Mouse (Mus musculus) hindbrain, embryonic 10.5 days (tissue): ENCODE measurements around the gene Xpnpep1. TPM values are rescaled to one million over a fixed set of nuclear protein-coding genes. Genes with fewer than 3 reads are reported as not detected.

ENCODE experiments used
- DNase-seq: peaks from one replicate; pipeline ENCODE4 v3.0.0-alpha.2; 2017; ENCODE audit warnings: low spot score
- H3K27ac ChIP-seq: fragments of 300-500 bp; sonication (generic); 2 replicates; pipeline ENCODE4 v1.5.1; 2016; ENCODE audit warnings: mild to moderate bottlenecking, moderate library complexity
- H3K27me3 ChIP-seq: fragments of 300-500 bp; sonication (generic); 2 replicates; pipeline ENCODE4 v1.6.1; 2016; ENCODE audit warnings: mild to moderate bottlenecking; ENCODE audit not compliant: poor library complexity, insufficient read depth, severe bottlenecking
- H3K36me3 ChIP-seq: fragments of 300-500 bp; sonication (generic); 2 replicates; pipeline ENCODE4 v1.6.1; 2016; ENCODE audit warnings: mild to moderate bottlenecking, moderate library complexity
- H3K4me1 ChIP-seq: fragments of 300-500 bp; sonication (generic); replicated peaks from 2 replicates; pipeline ENCODE4 v1.6.1; 2016; ENCODE audit warnings: mild to moderate bottlenecking
- H3K4me3 ChIP-seq: fragments of 300-500 bp; sonication (generic); 2 replicates; pipeline ENCODE4 v1.5.1; 2016; ENCODE audit warnings: mild to moderate bottlenecking, moderate library complexity
- H3K9me3 ChIP-seq: fragments of 300-500 bp; sonication (generic); 2 replicates; pipeline ENCODE4 v1.6.1; 2016; ENCODE audit warnings: mild to moderate bottlenecking, moderate library complexity
- WGBS: fragments of 180-500 bp; shearing (Covaris S2); methylation state at CpG from one replicate; pipeline ENCODE4 v1.1.7; 2016; 5-methylcytosine and 5-hydroxymethylcytosine counted together
- polyA plus RNA-seq: library from polyadenylated mRNA; unstranded; fragments of >200 nt; fragmentation: Nextera tagmentation; extraction: Ambion mirVana; gene quantifications from 2 replicates; pipeline ENCODE4 v1.2.1, GENCODE M21; 2016

Xpnpep1 gene
- 153 and 156 TPM in 2 replicates for polyA plus RNA-seq

DNA sequence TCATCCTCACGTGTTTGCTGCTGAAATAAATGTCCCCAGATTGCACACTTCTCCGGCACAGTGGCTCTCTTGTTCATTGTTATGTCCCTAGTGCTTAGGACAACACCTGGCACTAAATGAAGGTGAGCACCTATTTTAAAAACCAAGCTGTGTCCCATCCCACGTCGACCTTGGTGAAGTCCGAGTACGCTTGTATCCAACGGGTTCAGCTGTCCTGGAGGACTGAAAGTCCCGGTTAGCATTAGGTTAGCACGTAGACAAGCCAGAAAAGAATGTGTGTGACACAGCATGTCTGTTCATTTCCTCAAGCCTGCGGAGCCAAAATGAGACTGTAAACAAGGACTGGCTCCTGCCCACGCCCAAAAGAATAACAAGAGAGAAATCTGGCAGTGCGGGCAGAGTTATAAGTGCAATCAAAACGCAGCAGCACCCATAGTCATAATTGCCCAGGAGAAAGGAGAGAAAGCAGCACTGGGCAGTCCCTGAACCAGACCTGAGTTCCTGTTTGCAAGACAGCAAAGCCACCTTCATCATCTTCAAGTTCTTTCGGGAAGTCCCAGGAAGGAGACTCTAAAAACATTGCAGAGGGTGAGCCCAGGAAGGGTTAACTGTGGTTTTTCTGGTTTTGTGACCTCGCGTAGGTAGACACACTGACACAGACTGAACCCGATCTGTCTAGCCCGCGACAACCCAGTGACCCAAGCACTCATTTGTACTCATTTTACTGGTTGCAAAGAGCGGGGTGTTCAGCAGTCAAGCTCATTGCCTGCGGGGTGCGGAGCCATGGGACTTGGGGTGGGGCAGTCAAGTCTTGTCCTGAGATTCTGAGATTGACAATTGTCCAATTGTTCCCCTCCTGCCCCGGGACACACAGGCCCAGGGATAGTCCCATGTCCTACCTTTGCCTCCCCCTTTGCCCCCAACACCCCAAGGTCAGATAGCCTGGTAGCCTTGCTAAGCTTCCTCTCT, at the start of gene Xpnpep1:
Gene Xpnpep1, minus strand, starts transcription at position 51 of the 969 bp plus-strand sequence.
- Histone ChIP-seq H3K27me3 (no peaks in the 10 kb centered on the region), H3K9me3 (no peaks in the 10 kb centered on the region), H3K36me3 (no peaks in the 10 kb centered on the region), H3K27ac (peak within 1 kb of the TSS; percentile 95), H3K4me1 (peaks cover 23% of the 10 kb centered on the region), H3K4me3 (peak within 1 kb of the TSS; percentile 86)
- 85% methylated on average over 23 of the region's 23 CpGs for WGBS
- DNase-seq: no peak

GRCm38 (mm10) chr19:53087268-53088143, 47.5 kb upstream of the Xpnpep1 start:
- peak overlapping the region; percentile 76 for H3K27ac ChIP-seq
- H3K27me3 ChIP-seq: no peaks in the 10 kb centered on the region
- peak overlapping the region; percentile 23 for H3K4me3 ChIP-seq
- WGBS: 26% methylated on average over 25 of the region's 25 CpGs
- H3K36me3 ChIP-seq: 0 out of 2 replicates have a peak, but pooled peaks cover 3% of the 10 kb centered on the region
- peak; percentile 44 for DNase-seq
- peaks cover 4% of the 10 kb centered on the region; the same call in 1 of the 2 replicates for H3K9me3 ChIP-seq
- H3K4me1 ChIP-seq: peaks cover 36% of the 10 kb centered on the region

GRCm38 (mm10) chr19:53086861-53087260, 46.8 kb upstream of the Xpnpep1 start:
- Histone ChIP-seq H3K4me1 (peaks cover 30% of the 10 kb centered on the region), H3K4me3 (peak overlapping the region; percentile 23; the same call in 1 of the 2 replicates), H3K9me3 (peaks cover 4% of the 10 kb centered on the region; the same call in 1 of the 2 replicates), H3K27ac (peak overlapping the region; percentile 76), H3K36me3 (0 out of 2 replicates have a peak, but pooled peaks cover 3% of the 10 kb centered on the region), H3K27me3 (no peaks in the 10 kb centered on the region)
- no peak for DNase-seq
- 50% methylated on average over 12 of the region's 12 CpGs for WGBS

DNA sequence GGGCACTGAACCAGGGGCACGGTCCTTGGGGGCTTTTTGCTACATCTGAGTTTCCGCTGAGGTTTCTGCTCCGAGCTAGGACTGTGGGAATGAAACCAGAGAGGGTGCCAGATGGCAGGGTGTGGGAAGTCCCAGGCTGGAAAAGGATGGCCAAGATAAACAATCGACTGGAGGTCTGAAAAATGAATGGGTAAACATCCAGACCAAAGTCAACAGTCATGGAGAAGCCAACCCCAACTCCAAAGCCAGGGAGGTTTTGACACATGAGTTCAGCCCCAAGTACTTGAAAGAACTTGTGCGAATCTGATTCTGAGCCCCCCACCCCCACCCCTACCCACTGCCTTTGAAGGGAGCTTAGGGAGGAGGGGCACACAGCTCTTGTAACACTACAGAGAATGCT, 44.7 kb upstream of the Xpnpep1 start:
- H3K4me3 ChIP-seq: no peak overlapping the region
- peak; percentile 46 for DNase-seq
- H3K4me1 ChIP-seq: peaks cover 33% of the 10 kb centered on the region
- peaks cover 4% of the 10 kb centered on the region; the same call in 1 of the 2 replicates for H3K9me3 ChIP-seq
- H3K27me3 ChIP-seq: no peaks in the 10 kb centered on the region
- H3K27ac ChIP-seq: no peak overlapping the region
- 0 out of 2 replicates have a peak, but pooled peaks cover 3% of the 10 kb centered on the region for H3K36me3 ChIP-seq
- 58% methylated on average over 5 of the region's 5 CpGs for WGBS

DNA sequence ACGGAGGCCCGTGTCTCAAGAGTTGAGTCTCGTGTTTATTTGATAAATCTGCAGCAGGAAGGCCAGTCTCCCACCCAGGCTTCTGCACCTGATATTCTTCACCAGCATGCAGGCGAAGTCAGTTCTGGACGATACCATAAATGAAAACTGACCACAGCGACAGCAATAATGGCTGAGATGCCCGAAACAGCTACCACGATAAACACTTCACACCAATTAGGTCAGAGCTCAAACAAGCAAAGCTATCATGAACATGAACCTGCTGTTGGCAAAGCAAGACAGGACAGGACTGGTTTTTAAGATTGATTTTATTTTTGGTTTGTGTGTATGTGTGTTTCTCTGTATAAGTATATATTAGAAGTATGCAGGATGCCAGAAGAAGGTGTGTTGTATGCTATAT, 42.8 kb upstream of the Xpnpep1 start:
- H3K27ac ChIP-seq: no peak overlapping the region
- H3K27me3 ChIP-seq: no peaks in the 10 kb centered on the region
- WGBS: 93% methylated on average over 8 of the region's 8 CpGs
- no peak overlapping the region for H3K4me3 ChIP-seq
- peaks cover 36% of the 10 kb centered on the region for H3K4me1 ChIP-seq
- H3K9me3 ChIP-seq: peaks cover 4% of the 10 kb centered on the region; the same call in 1 of the 2 replicates
- 0 out of 2 replicates have a peak, but pooled peaks cover 3% of the 10 kb centered on the region for H3K36me3 ChIP-seq
- DNase-seq: no peak

DNA sequence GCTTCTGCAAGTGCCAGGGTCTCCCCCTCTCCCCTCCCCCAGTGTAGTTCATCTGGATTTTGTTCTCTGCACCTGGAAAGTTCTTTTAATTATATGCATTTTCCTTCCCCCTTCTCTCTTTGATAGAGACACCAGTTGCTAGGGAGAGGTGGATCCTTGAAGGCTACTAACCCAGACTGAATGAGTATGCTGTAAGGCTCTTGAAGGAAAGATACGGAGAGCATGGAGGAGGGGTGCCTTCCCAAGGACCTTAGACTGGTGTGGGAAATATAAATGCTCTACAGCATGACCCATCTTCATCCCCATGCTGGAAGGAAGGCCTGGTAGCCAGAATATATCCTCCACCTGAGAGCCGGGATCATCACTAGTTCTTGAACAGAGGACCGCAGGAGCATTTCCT, 41.3 kb upstream of the Xpnpep1 start:
- no peak overlapping the region for H3K4me3 ChIP-seq
- H3K27me3 ChIP-seq: no peaks in the 10 kb centered on the region
- peak overlapping the region; percentile 3; the same call in 1 of the 2 replicates for H3K27ac ChIP-seq
- H3K9me3 ChIP-seq: peaks cover 4% of the 10 kb centered on the region; the same call in 1 of the 2 replicates
- 0 out of 2 replicates have a peak, but pooled peaks cover 3% of the 10 kb centered on the region for H3K36me3 ChIP-seq
- no peak for DNase-seq
- WGBS: 81% methylated on average over 3 of the region's 3 CpGs
- peaks cover 24% of the 10 kb centered on the region for H3K4me1 ChIP-seq

DNA sequence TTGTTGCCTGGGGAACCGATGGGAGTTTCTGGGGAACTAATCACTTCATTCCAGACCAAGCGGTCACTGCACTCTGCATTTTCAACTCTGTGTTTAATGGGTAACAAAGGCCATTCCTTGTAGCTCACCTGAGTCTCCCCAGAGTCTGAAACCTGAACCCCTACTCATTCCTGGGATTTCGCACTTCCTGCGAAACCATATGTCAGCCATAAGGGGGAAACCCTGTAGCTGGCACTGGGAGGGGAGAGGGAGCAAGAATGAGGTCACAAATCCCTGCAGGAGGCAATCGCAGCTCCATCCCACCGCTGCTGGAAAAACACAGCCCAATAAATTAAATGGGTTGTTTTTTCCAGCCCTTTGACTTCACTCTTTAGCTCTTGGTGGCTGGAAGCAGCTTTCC, 40.9 kb upstream of the Xpnpep1 start:
- whole genome bisulfite sequencing: 32% methylated on average over 6 of the region's 6 CpGs
- Histone ChIP-seq H3K27me3 (no peaks in the 10 kb centered on the region), H3K9me3 (peaks cover 4% of the 10 kb centered on the region; the same call in 1 of the 2 replicates), H3K4me1 (peaks cover 24% of the 10 kb centered on the region), H3K4me3 (no peak overlapping the region), H3K36me3 (0 out of 2 replicates have a peak, but pooled peaks cover 3% of the 10 kb centered on the region), H3K27ac (peak overlapping the region; percentile 3; the same call in 1 of the 2 replicates)
- peak; percentile 37 for DNase-seq

DNA sequence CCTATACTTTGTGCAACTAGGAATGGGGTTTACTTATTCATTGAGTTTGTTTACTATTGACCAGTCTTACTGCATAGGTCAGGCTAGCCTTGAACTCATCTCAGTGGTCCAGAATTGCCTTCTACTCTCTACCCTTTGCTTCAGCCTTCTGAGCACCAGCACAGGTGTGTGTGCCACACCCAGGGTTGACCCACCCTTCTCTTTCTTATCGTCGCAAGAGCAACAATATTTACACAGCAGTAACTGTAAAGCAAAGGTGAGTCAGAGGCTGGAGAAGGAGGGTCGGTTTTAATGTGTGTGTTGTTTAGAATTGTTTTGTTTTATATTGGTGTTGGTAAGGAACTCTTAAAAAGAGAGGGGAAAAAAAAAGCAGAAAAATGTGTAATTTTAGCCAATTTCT, 40.5 kb upstream of the Xpnpep1 start:
- Histone ChIP-seq H3K9me3 (peaks cover 4% of the 10 kb centered on the region; the same call in 1 of the 2 replicates), H3K27me3 (no peaks in the 10 kb centered on the region), H3K4me1 (peaks cover 24% of the 10 kb centered on the region), H3K36me3 (0 out of 2 replicates have a peak, but pooled peaks cover 3% of the 10 kb centered on the region), H3K4me3 (no peak overlapping the region), H3K27ac (no peak overlapping the region)
- no peak for DNase-seq
- WGBS: 75% methylated on average over 3 of the region's 3 CpGs

DNA sequence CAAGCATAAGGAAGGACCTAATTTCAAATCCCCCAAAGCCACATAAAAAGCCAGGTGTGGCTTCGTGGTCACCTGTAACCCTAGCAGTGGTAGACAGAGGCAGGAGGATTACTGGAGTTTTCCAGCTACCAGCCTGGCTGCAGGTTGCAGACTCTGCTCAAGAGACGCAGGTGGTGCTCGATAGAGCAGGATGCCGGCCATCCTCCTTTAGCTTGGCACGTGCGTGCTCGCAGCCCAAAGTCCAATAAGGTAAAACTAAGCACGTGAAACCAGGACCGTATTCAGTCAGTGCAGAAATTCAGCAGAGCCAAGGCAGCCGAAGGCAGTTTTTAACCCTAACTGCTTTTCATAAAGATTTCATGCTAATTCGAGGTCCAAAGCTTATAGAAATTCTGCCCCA, 40.0 kb upstream of the Xpnpep1 start:
- Histone ChIP-seq H3K4me3 (no peak overlapping the region), H3K36me3 (0 out of 2 replicates have a peak, but pooled peaks cover 3% of the 10 kb centered on the region), H3K27me3 (no peaks in the 10 kb centered on the region), H3K27ac (no peak overlapping the region), H3K4me1 (peaks cover 24% of the 10 kb centered on the region), H3K9me3 (peaks cover 4% of the 10 kb centered on the region; the same call in 1 of the 2 replicates)
- no peak for DNase-seq
- WGBS: 90% methylated on average over 11 of the region's 11 CpGs

DNA sequence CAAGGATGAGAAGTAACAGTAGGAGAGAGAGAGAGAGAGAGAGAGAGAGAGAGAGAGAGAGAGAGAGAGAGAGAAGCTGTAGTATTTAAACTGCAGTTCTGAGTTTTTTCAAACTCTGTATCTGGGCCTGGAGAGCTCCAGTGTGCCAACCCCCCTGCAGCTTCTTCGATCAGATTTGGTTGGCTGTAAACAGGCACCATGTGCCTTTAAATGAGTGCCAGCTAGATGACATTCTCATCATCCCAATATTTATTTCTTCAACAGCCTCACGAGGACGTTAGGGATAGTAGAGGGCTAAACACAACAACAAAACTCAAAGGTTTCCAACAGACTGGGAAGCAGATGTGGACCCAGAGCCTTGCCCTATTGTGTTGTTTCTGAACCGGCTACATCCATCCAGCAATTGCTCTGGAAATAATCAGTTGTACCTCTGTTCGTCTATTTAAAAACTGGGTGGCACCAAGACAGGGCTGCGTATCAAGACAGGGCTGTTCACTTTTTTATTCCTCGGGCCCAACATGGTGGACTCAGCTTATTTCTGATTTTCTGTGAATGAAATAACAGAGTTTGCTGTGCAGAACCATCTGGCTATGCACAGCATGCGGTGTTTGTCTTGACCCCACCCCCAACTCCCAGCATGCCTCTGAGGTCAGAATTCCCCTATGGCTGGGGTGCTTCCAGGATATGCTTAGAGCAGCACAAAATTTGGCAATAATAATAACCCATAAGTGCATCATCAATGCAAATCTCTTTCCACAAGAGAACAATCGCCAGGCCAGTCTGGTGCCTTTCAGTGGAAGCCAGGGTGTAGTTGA, 38.5 kb upstream of the Xpnpep1 start:
- no peak for DNase-seq
- Histone ChIP-seq H3K9me3 (no peaks in the 10 kb centered on the region), H3K27ac (no peak overlapping the region), H3K4me1 (peaks cover 20% of the 10 kb centered on the region), H3K4me3 (no peak overlapping the region), H3K36me3 (no peaks in the 10 kb centered on the region), H3K27me3 (no peaks in the 10 kb centered on the region)
- 75% methylated on average over 9 of the region's 9 CpGs for WGBS

- peaks cover 21% of the 10 kb centered on the region for H3K4me1 ChIP-seq
- 88% methylated on average over 5 of the region's 5 CpGs for WGBS
- H3K4me3 ChIP-seq: no peak overlapping the region
- H3K27ac ChIP-seq: no peak overlapping the region
- no peak for DNase-seq
- H3K36me3 ChIP-seq: no peaks in the 10 kb centered on the region
- no peaks in the 10 kb centered on the region for H3K27me3 ChIP-seq
- H3K9me3 ChIP-seq: no peaks in the 10 kb centered on the region
Observed at GRCm38 (mm10) chr19:53077278-53077677, 37.3 kb upstream of the Xpnpep1 start.
